Mouse (Mus musculus): ENCODE results near the gene Gpr89. TPM values are rescaled to one million over a fixed set of nuclear protein-coding genes. Genes with fewer than 3 reads are reported as not detected.

The Gpr89 gene
- polyA plus RNA-seq (2021): 45.2 TPM

- no peak for TF ChIP-seq CTCF (IDR thresholded peaks at IDR 0.05)
- CTCF ChIA-PET: interaction anchor here (0.9 to 1.8 kb wide), 2 partner anchors 9 to 92 kb away, joined by 3 to 5 read pairs; no protein-coding TSS in a partner anchor
- ATAC-seq (peak; percentile 96), DNase-seq (ENCODE audit: low read depth, low spot score) (peak; percentile 92)
- peaks cover 2% of the 10 kb centered on the region for H3K27me3 ChIP-seq
- in situ Hi-C loops (cut with MboI; ENCODE audit: low pct_unique_long_range_greater_than_20kb): no loop called here
- POLR2A ChIA-PET: interaction anchor here (0.5 to 0.7 kb wide), 4 partner anchors 18 to 363 kb away, joined by 3 to 4 read pairs (median 3); no protein-coding TSS in a partner anchor
These were observed at the start of gene Gpr89 for GRCm38 (mm10) chr3:96904851-96905541. Gene Gpr89 (minus strand): TSS chr3:96905346.

GRCm38 (mm10) chr3:96953489-96954233, 48.5 kb upstream of the Gpr89 start:
- no peak for ATAC-seq
- in situ Hi-C loops (cut with MboI; ENCODE audit: low pct_unique_long_range_greater_than_20kb): no loop called here
- ChIA-PET POLR2A (no interaction called here), CTCF (interaction anchor here (0.7 to 1.4 kb wide), 7 partner anchors 13 to 344 kb away, joined by 3 to 6 read pairs (median 3); partner anchors contain the start of gene Bcl9)
- DNase-seq (ENCODE audit: low read depth, low spot score): no peak
- TF ChIP-seq CTCF (IDR thresholded peaks at IDR 0.05): no peak
- no peaks in the 10 kb centered on the region for H3K27me3 ChIP-seq

- in situ Hi-C loops (cut with MboI; ENCODE audit: low pct_unique_long_range_greater_than_20kb): no loop called here
- POLR2A ChIA-PET: interaction anchor here (0.6 kb wide), 1 partner anchor 45 kb away, joined by 5 read pairs; no protein-coding TSS in a partner anchor
These were observed 37.6 kb upstream of the Gpr89 start for GRCm38 (mm10) chr3:96942706-96943105.

GRCm38 (mm10) chr3:96938738-96939137, 33.6 kb upstream of the Gpr89 start:
- POLR2A ChIA-PET: no interaction called here
- in situ Hi-C loops (cut with MboI; ENCODE audit: low pct_unique_long_range_greater_than_20kb): loop anchor here (5.0 kb wide), 4 partner anchors 139 to 649 kb away; no protein-coding TSS in a partner anchor
- peak; percentile 72 for ATAC-seq
- DNase-seq (ENCODE audit: low read depth, low spot score): peak; percentile 55
- H3K27me3 ChIP-seq: no peaks in the 10 kb centered on the region
- TF ChIP-seq CTCF (IDR thresholded peaks at IDR 0.05): peak; percentile 99
- CTCF ChIA-PET: interaction anchor here (1.0 to 3.0 kb wide), 5 partner anchors 138 to 399 kb away, joined by 3 to 18 read pairs (median 4); no protein-coding TSS in a partner anchor

More at GRCm38 (mm10) chr3:96942706-96943105, 37.6 kb upstream of the Gpr89 start:
- no peak for TF ChIP-seq CTCF (IDR thresholded peaks at IDR 0.05)
- CTCF ChIA-PET: interaction anchor here (3.4 kb wide), 1 partner anchor 134 kb away, joined by 27 read pairs; no protein-coding TSS in a partner anchor
- ATAC-seq (no peak), DNase-seq (ENCODE audit: low read depth, low spot score) (no peak)
- H3K27me3 ChIP-seq: peaks cover 6% of the 10 kb centered on the region

GRCm38 (mm10) chr3:96937606-96938005, 32.5 kb upstream of the Gpr89 start:
- ChIA-PET CTCF (interaction anchor here (0.8 to 3.0 kb wide), 8 partner anchors 139 to 403 kb away, joined by 3 to 18 read pairs (median 5); no protein-coding TSS in a partner anchor), POLR2A (no interaction called here)
- in situ Hi-C loops (cut with MboI; ENCODE audit: low pct_unique_long_range_greater_than_20kb): loop anchor here (5.0 kb wide), 4 partner anchors 140 to 650 kb away; no protein-coding TSS in a partner anchor
- DNase-seq (ENCODE audit: low read depth, low spot score) (no peak), ATAC-seq (no peak)
- no peaks in the 10 kb centered on the region for H3K27me3 ChIP-seq
- TF ChIP-seq CTCF (IDR thresholded peaks at IDR 0.05): no peak

GRCm38 (mm10) chr3:96936241-96936640, 31.1 kb upstream of the Gpr89 start:
- no peak for ATAC-seq
- peak; percentile 39 for DNase-seq (ENCODE audit: low read depth, low spot score)

GRCm38 (mm10) chr3:96931261-96931681, 26.1 kb upstream of the Gpr89 start:
- no peak for TF ChIP-seq CTCF (IDR thresholded peaks at IDR 0.05)
- ChIA-PET CTCF (interaction anchor here (1.5 kb wide), 1 partner anchor 11 kb away, joined by 3 read pairs; no protein-coding TSS in a partner anchor), POLR2A (no interaction called here)
- H3K27me3 ChIP-seq: no peaks in the 10 kb centered on the region
- ATAC-seq (no peak), DNase-seq (ENCODE audit: low read depth, low spot score) (no peak)
- in situ Hi-C loops (cut with MboI; ENCODE audit: low pct_unique_long_range_greater_than_20kb): no loop called here

More at GRCm38 (mm10) chr3:96936241-96936640, 31.1 kb upstream of the Gpr89 start:
- peak; percentile 96 for TF ChIP-seq CTCF (IDR thresholded peaks at IDR 0.05)
- POLR2A ChIA-PET: no interaction called here
- CTCF ChIA-PET: interaction anchor here (0.7 to 3.0 kb wide), 16 partner anchors 9 to 649 kb away, joined by 3 to 18 read pairs (median 4); partner anchors contain the start of gene Gja8
- in situ Hi-C loops (cut with MboI; ENCODE audit: low pct_unique_long_range_greater_than_20kb): loop anchor here (5.0 kb wide), 4 partner anchors 141 to 651 kb away; no protein-coding TSS in a partner anchor
- no peaks in the 10 kb centered on the region for H3K27me3 ChIP-seq

- no peak for DNase-seq (ENCODE audit: low read depth, low spot score)
- CTCF ChIA-PET: interaction anchor here (1.6 to 2.1 kb wide), 2 partner anchors 11 to 13 kb away, joined by 3 to 10 read pairs; no protein-coding TSS in a partner anchor
- in situ Hi-C loops (cut with MboI; ENCODE audit: low pct_unique_long_range_greater_than_20kb): no loop called here
- POLR2A ChIA-PET: interaction anchor here (0.7 kb wide), 1 partner anchor 378 kb away, joined by 3 read pairs; no protein-coding TSS in a partner anchor
- H3K27me3 ChIP-seq: peaks cover 1% of the 10 kb centered on the region
- ATAC-seq: no peak
- TF ChIP-seq CTCF (IDR thresholded peaks at IDR 0.05): no peak
These were observed 20.8 kb upstream of the Gpr89 start, which contains the start of gene Gja8 for GRCm38 (mm10) chr3:96925920-96926319. Gene Gja8 (minus strand): TSS chr3:96926020.

GRCm38 (mm10) chr3:96924631-96925030, 19.5 kb upstream of the Gpr89 start:
- no peak for TF ChIP-seq CTCF (IDR thresholded peaks at IDR 0.05)
- in situ Hi-C loops (cut with MboI; ENCODE audit: low pct_unique_long_range_greater_than_20kb): no loop called here
- CTCF ChIA-PET: interaction anchor here (0.9 to 1.6 kb wide), 4 partner anchors 9 to 152 kb away, joined by 3 to 4 read pairs (median 3); no protein-coding TSS in a partner anchor
- DNase-seq (ENCODE audit: low read depth, low spot score) (peak; percentile 49), ATAC-seq (no peak)
- H3K27me3 ChIP-seq: peaks cover 6% of the 10 kb centered on the region
- POLR2A ChIA-PET: no interaction called here

GRCm38 (mm10) chr3:96920991-96921390, 15.8 kb upstream of the Gpr89 start:
- in situ Hi-C loops (cut with MboI; ENCODE audit: low pct_unique_long_range_greater_than_20kb): no loop called here
- ChIA-PET POLR2A (no interaction called here), CTCF (interaction anchor here (1.2 to 1.5 kb wide), 3 partner anchors 10 to 418 kb away, joined by 3 to 4 read pairs (median 3); no protein-coding TSS in a partner anchor)
- no peak for ATAC-seq
- H3K27me3 ChIP-seq: peaks cover 10% of the 10 kb centered on the region
- no peak for TF ChIP-seq CTCF (IDR thresholded peaks at IDR 0.05)
- no peak for DNase-seq (ENCODE audit: low read depth, low spot score)
